Mouse (Mus musculus): ENCODE measurements around the gene Stab1.

Stab1 gene

DNA sequence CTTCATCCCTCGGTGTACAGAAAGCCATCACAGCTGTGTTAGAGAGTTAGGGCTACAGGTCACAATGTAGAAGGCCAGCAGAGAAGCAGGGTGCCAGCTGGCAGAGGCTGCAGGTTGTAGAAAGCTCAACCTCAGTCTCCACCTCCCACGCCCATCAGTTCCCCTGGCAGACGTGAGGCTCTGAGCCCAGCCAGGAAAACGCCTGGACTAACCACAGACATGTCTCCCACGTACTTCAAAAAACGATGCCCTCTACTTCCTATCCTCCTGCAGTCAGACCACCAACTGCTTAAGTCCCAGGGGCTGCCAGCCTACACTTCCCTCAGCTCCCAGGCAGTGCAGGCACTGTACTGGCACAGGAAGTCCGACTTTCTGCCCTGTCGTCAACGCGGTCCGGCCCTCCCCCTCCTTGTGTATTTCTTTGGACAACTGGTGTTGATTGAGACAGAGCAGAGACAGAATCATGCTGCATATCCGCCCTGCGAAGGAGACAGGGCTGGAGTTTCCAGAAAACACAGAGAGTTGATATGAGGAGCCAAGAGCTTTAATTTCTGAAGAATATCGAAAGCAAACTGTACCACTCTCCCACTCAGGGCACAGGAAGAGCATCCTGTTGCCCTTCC is 26.6 kb upstream of the Stab1 start:
- DNase-seq (ENCODE audit: low read depth): no peak

DNA sequence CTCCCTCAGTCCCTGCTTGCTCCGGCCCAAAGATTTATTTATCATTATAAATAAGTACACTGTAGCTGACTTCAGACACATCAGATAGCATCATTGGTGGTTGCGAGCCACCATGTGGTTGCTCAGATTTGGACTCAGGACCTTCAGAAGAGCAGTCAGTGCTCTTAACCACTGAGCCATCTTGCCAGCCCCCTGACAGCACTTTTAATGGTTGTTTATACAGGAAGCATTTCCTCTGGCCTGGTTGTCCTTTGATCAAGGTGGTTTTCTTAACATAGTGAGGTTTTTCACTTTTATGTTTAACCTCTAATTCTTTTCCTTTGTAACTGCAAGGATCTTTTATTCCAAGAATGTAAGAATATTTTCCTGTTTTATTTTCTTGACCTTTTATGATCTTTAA is 26.0 kb upstream of the Stab1 start:
- no peak for DNase-seq (ENCODE audit: low read depth)

DNA sequence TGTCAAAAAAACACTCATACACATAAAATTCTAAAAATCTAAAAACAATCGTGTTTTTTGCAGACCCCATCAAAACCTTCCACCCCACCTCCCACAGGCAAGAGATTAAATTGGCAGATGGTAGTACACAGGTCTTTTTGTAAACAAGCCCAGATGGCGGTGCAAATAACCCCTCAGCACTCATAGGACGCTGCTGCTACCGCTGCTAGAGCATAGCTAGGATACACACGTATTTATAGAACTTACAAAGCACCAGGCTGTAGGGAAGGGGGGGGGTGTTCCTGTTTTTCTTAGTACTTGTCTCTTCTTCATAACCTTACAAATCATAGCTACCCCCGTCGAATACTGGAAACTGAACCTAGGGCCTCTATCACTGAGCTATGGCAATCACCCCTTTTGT is 25.4 kb upstream of the Stab1 start:
- no peak for DNase-seq (ENCODE audit: low read depth)

DNA sequence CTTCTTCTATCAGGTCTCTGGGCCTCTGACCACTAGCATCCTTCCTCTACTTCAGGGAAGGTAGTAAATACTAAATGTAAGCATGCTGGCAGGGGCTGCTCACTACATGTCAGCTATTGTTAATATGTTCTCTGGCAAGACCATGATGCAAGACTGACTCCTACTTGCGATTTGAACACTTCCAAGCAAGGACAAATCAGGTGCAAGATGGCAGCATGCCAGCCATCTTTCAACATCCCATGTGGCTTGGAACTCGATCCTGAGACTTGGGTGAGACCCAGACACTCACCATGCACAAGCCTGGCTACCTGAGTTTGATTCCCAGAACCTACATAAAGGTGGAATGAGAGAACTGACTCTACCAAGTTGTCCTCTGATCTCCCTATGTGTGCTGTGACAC is 23.5 kb upstream of the Stab1 start:
- DNase-seq (ENCODE audit: low read depth): no peak

DNA sequence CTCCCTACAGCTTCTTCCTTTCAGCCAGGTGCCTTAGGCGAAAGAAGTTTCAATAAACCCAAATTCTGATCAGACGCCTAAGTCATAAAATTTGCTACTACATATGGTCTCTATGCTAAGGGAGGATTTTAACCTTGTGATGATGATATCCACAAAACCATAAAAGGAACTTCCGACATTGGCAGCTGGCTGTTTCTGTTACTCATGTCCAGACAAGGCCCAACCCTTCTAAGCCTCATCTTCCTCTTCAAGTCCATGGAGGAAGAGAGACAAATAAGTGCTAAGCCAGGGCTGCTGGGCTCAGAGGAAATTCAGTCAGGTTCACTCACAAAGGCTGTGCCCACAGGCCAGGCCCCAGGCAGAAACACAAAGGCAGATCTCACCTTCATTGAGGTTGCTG is 20.9 kb upstream of the Stab1 start:
- DNase-seq (ENCODE audit: low read depth): no peak

DNA sequence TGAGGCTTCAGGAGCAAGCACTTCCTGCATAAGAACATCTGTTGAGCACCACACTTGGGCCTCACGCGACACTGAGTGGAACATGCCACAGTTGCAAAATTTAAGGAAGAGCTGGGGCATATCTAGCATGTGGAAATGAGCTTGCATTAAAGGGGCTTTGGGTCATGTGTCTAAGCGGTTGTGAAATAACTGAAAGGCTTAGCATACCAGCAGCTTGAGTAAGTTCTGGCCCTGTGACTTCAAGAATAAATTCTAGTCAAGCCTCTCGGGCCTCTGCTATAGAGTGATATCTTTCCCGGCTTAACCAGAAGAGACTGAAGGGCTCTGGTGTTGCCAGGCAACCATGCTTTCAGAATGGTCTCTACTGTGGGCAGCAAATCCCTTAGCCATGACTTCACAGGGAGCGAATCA is 20.3 kb upstream of the Stab1 start:
- no peak for DNase-seq (ENCODE audit: low read depth)

DNA sequence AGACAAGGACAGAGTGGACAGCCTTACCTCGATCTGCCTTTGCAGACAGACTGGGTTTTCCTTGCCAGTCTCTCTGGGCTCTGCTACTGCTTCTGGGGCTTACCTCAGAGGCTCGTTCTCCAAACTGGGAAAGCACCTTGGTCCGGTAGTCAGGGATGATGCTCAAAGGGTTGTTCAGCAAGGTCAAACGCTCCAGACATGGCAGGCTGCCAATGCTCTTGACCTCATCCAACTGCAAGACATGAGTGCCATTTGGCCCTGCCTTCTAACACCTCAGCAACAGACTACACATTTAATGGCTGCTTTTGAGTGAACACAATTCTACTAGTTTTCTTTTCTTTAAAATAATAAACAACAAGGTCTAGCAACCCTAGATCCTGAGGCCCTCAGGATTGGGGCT is 18.2 kb upstream of the Stab1 start:
- DNase-seq (ENCODE audit: low read depth): no peak

DNA sequence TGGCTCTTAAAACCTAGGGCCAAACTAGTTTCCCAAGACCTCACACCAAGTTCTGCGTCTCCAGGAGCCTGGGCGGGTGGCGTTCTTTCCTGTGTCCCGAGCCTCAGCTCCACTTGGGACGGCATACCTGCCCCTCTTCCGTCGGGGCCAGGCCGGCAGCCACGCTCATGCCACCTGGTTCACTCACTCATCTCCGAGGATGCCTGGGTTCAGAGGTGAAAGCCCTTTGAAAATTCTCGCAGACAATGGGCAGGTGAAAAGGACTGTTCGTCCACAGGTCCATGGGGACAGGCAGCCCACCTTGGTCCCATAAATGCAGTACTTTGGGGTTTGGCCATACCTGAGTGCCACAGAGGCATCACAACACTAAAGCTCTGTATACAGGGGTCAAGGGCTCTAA is 15.8 kb upstream of the Stab1 start:
- no peak for DNase-seq (ENCODE audit: low read depth)

DNA sequence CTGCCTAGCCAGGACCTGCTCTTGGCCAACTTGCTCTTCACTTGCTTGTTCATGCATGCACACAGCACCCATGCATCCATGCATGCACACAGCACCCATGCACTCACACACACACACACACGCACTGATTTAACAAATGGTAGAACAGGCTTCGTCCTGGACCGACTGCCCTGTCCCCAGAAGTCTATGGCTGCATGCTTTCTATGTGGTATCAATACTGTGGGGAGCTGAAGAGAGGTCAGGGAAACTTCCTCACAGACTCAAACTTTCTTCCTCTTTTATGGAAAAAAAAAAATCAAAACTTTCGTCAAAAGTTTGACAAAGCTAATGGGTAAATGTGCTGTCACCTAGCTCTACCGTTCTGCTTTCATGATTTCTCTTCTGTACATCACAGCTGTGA is 15.1 kb upstream of the Stab1 start:
- no peak for DNase-seq (ENCODE audit: low read depth)

DNA sequence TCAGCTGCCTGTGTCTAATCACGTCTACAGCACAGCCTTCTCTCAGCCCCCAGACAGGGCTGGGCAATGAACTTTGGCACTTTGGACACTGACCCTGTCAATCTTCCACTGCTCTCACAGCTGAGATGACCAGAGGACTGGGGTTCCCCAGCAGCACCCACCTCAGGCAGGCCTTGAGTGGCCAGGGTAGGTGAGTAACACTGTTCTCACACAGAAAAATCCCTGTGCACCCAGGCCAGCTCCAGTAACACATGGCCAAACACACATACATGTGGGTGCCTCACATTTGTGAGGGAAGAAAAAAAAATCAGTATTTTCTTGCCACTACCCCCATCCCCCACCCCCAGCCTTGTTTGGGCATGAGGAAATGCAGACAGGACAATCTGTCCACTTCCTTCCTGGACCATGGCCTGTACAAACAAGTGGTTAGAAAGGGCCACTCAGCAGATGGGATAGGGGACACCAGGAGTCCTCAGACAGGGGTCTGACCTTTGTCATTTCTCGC is 14.4 kb upstream of the Stab1 start:
- no peak for DNase-seq (ENCODE audit: low read depth)

DNA sequence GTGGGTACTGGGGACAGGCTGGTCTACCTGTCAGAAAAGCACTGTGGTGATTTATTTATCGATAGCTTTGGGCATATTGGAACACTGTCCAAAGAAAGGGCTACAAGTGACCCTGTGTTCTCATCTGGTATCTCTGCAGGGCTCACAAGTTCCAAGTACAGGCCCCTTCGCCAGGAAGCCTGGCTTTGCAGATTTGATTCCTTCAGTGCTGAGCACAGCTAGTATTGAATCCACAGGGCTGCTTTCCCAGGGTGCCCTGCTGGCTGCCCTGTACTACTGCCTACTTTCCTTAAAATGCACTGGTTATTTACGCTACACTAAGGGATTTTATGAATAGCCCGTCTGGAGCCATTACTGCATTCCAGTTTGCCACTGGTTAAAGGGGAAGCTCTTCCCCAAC is 13.1 kb upstream of the Stab1 start:
- DNase-seq (ENCODE audit: low read depth): no peak

DNA sequence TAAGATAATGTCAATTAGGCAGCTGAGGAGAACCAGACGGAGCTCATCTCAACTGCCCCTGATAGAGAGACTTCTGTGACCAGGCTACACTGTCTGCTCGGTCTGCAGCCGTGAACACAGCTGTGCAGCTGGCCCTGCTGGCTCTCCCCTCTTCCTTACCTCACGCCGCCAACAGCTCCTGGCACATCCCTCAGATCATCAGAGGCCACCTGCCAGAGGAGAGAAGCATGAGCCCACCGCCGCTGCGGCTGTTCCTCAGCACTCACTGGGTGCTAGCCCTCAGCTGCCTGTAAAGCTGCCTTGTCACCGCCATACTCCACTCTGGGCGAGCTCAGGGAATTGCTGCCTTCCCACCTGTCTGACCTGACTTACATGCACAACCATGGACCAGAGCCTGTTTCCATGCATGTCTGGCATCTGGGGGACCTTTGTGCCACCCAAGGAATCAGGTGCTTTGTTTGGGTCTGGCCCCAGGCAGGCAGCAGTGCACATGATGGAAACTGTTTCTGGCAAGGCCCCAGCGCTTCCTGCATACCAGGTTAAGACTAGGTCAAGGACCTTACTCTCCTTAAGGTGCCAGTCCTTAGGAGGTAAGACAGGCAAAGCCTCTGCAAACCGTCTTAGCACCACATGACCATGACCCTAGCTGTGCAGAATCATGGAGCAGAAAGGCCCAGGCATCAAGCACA is 11.4 kb upstream of the Stab1 start:
- no peak for DNase-seq (ENCODE audit: low read depth)

DNA sequence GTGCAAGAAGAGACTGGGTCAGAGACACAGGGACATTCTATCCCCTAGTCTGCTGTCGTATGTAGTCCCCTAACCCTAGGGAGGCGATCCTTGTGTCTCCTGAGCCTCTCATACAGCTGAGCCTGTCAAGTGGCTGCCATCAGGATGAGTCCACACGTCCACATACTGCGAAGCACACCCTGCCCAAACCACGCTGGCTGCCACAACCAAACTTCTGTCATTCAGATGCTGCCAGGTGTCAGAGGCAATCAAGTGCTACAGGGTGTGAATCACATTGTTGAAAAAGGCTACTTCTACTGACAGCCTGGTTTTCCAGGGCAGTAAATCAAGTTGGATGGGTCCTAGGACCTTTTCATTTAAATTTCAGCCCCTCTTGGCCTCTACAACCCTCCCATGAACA is 9.3 kb upstream of the Stab1 start:
- DNase-seq (ENCODE audit: low read depth): no peak

DNA sequence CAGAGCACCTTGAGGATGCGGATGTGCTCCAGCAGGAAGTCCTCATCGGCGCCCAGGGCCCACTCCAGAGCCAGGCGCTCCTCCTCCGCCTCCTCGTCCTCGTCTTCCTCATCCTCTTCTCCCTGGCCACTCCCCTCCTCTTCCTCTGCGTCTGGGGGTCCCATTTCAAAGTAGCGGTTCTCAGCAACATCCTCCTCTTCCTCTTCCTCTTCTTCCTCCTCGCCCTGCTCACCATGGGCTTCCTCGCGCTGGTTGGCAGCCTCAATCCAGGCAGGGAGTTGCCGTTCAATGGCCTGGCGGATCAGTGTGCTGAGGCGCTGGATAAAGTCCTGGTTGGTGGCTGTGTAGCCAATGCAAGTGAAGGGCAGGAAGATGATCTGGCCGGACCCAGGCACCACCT is 8.8 kb upstream of the Stab1 start:
- DNase-seq (ENCODE audit: low read depth): no peak

DNA sequence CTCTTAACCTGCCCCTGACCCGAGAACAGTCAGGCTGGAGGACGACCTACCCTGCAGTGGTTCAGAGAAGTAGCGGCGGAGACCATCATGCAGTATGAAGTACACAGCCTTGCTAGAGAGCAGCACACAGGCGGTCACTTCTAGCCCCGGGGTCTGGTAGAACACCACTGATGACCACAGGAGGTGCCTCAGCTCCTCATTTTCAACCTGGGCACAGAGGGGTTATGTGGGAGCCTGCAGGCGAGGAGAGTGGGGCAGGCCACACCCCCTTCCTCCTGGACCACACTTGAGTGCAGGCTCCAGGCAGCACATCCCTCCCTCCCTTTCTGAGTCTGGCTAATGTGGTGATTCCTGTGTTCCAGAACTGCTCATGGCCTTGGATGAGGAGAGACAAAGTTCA is 5.1 kb upstream of the Stab1 start:
- no peak for DNase-seq (ENCODE audit: low read depth)

DNA sequence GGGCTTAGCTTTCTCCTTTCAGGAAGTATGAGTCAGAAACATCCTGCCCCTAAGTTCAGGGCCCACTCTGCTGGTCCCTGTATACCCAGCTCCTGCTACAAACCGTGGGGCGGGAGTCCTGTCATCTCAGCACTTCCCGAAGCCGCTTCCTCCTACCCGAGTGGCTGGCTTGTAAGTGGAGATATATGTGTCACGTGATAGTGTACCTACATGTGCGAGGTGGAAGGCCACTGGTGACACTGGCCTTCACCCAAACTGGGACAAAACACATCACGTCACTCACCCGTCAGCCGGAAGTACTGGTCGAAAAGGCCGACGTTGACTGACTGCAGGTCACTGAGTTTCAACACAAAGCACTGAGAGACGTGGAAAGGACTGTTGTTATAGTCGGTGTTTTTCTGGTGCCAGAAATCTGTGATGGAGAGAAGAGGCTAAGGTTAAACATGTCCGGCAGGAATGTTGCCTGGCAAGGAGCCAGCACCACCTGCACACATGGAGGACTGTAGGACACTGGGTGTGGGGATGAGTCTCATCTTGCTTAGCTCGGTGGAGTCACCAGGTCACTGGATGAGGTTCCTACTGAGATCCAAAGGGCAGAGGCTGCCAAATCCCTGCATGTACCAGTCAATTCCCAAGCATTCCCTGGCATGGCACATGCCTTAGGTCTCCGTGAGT is 4.5 kb upstream of the Stab1 start:
- DNase-seq (ENCODE audit: low read depth): no peak

DNA sequence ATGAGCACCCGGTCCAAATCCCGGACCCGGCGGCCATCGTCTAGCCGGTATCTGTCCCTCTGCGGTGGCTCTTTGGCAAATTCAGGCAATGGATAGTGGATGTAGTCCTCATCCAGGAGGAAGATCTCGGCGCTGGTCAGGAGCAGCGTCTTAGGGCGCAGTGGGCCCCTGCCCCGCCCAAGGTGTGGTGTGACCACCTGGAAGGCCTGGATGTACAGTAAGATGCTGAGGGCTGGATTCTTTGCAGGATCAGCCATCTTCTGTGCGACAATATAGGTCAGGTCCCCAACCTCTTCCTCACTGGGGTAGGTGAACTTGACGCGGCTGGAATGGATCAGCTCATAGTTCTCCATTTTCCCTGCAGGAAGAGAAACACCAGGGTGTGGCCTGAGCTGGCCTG is 3.4 kb upstream of the Stab1 start:
- DNase-seq (ENCODE audit: low read depth): no peak

DNA sequence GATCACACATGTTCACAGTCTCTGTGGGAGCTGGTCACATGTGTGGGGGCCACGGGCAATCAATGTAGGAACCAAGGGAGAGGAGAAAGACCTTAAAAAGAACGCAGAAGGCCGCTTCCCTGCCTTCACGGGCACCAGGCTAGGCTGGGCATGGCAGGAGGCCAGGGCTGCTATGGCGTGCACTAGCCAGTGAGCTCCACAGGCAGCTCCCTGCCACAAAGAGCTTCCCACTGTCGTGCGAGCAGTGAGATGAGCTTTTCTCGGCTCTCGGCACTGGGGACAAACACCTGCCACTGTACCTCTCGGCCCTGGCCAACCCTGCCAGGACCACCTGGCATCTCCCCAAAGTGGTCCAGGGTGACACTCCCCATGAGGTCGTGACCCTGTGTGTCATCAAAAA is 2.9 kb upstream of the Stab1 start:
- no peak for DNase-seq (ENCODE audit: low read depth)

DNA sequence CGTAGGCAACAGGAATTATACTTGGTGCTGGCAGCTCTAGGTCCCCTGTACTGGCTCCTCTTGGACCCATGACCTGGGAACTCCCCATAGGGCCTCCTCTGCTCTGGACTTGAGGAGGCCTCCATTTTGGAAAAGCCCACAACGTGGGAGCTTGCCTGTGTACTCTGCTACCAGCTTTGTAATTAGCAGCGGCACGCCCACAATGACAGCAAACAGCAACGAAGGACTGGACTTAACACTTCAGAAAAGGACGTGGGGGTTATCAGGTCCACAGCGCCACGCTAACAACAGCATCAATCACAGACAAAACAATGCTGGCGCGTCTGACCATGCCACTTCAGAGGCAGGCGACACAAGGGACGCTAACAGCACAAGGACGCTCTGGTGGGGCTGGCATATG is 2.5 kb upstream of the Stab1 start:
- no peak for DNase-seq (ENCODE audit: low read depth)

DNA sequence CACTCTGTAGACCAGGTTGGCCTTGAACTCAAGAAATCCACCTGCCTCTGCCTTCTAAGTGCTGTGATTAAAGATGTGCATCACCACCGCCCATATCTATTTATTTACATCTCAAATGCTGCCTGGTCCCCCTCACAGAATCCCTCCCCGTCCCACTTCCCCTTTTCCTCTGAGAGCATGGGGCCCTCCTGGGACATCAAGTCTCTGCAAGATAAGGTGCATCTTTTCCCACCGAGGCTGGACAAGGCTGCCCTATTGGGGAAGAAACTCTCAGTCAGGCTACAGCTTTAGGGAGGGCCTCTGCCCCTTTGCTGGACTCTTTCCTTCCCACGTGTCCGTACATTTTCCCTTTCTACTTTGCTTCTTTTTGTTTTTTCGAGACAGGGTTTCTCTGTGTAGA is 1.1 kb upstream of the Stab1 start:
- no peak for DNase-seq (ENCODE audit: low read depth)

DNA sequence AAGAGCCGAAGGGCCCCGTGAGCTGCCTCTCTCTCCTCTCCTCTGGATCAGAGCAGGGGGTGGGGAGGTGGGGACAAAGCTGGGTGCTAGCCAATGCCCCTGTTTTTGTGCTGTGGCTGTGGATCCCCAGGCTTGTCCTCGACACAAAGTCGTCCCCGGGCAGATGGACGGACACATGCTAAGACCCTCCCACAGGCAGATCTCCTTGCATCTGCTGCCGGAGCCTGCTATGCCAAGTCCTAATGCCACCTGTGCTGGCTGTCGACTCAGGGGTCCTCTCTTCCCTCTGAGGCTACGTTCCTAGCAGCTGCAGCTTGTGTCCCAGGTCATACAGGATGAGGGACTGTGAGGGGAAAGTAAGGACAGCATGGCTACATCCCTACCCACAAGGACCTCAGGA is 1.6 kb downstream of the Stab1 start:
- no peak for DNase-seq (ENCODE audit: low read depth)

DNA sequence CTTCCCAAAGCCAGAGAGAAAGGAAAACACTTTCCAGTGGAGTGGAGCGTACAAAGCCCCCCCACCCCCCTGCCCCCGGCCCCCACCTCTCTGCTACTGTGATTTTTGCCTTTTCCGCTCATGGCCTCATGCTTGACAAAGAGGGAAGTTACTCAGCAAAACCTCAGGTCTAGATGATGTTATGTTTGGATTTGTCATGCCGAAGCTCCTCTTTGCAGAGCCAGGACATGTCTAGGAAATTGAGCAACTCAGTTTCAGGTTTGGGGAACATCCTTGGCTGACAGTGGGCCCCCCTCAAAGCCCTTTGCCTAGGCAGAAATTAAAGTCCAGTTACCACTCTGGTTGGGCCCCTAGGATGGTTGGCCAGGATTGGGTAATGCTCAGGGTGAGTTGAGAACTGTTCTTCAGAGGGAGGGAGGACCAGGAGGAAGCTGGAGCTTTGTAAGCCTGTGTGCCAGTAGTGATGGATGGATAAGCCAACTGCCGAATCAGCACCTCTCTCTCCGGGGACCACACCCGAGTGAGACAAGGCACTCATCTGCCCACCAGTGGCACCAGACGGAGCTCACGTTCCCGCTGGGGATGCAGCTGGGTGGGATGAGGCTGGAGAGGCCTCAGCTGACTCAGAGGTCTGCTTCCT is 2.3 kb downstream of the Stab1 start:
- peak; percentile 9 for DNase-seq (ENCODE audit: low read depth)

DNA sequence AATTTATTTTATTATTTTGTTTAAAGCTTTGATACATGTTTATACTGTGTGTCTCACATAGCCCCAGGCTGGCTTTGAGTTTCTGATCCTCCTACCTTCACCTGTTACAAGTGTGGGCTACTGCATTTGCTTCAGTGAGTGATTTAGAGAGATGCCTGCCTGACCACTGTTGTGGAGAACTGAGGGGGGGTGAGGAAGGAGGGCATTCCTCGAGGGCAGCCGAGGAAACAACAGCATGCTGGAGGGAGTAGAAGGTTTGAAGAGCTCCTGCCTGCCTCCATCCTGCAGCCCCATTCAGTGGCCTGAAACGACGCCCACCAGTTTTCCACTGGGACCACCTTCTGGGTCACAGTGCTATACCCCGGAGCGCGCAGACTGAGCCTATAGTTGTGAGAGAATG is 3.0 kb downstream of the Stab1 start:
- no peak for DNase-seq (ENCODE audit: low read depth)
